Mouse (Mus musculus) intestine, postnatal 0 days (tissue): ENCODE measurements at regions not wholly inside any gene's neighbourhood (a gene's known extent, or its start where the extent isn't known, plus 50 kb on each side); places are given as distances from the start of the nearest gene placed in this dataset.

Source experiments
- ATAC-seq: fragments of 200-750 bp; cut with Nextera tagmentation; 2 replicates; pipeline ENCODE4 v1.8.0; 2017; ENCODE audit warnings: mild to moderate bottlenecking, moderate TSS enrichment, moderate library complexity
- H3K27ac ChIP-seq: fragments of 300-500 bp; sonication (generic); 2 replicates; pipeline ENCODE4 v1.5.1; 2014; ENCODE audit warnings: mild to moderate bottlenecking, low read depth, low read length, moderate library complexity
- H3K27me3 ChIP-seq: fragments of 300-500 bp; sonication (generic); replicated peaks from 2 replicates; pipeline ENCODE4 v1.6.1; 2014; ENCODE audit warnings: low read length, mixed read lengths; ENCODE audit not compliant: control insufficient read depth, insufficient read depth
- H3K36me3 ChIP-seq: fragments of 300-500 bp; sonication (generic); 2 replicates; pipeline ENCODE4 v1.6.1; 2014; ENCODE audit warnings: mild to moderate bottlenecking, moderate library complexity; ENCODE audit not compliant: control insufficient read depth, insufficient read depth
- H3K4me1 ChIP-seq: fragments of 300-500 bp; sonication (generic); replicated peaks from 2 replicates; pipeline ENCODE4 v1.6.1; 2014; ENCODE audit warnings: antibody characterized with exemption, low read length, mixed read lengths; ENCODE audit not compliant: control insufficient read depth, insufficient read depth
- H3K4me2 ChIP-seq: fragments of 300-500 bp; sonication (generic); replicated peaks from 2 replicates; pipeline ENCODE4 v1.6.1; 2014; ENCODE audit warnings: low read depth, mild to moderate bottlenecking, moderate library complexity
- H3K4me3 ChIP-seq: fragments of 300-500 bp; sonication (generic); 2 replicates; pipeline ENCODE4 v1.5.1; 2014; ENCODE audit warnings: low read depth, low read length
- H3K9ac ChIP-seq: fragments of 300-500 bp; sonication (generic); 2 replicates; pipeline ENCODE4 v1.6.1; 2014; ENCODE audit warnings: mild to moderate bottlenecking, low read depth, low read length
- H3K9me3 ChIP-seq: fragments of 300-500 bp; sonication (generic); 2 replicates; pipeline ENCODE4 v1.6.1; 2016; ENCODE audit warnings: mixed run types; ENCODE audit not compliant: control insufficient read depth
- CTCF ChIP-seq: sonication (generic); IDR thresholded peaks from 2 replicates; pipeline ENCODE4 v1.5.1; 2016; ENCODE audit warnings: low read depth, mild to moderate bottlenecking, control low read depth, antibody characterized with exemption, moderate library complexity
- WGBS: fragments of 180-500 bp; shearing (Covaris S2); extraction: QIAGEN DNeasy Blood & Tissue Kit; methylation state at CpG from one replicate; pipeline ENCODE4 v1.1.7; 2014; 5-methylcytosine and 5-hydroxymethylcytosine counted together

- Histone ChIP-seq H3K4me2 (no peak overlapping the region), H3K4me1 (no peaks in the 10 kb centered on the region), H3K9ac (no peak overlapping the region), H3K4me3 (no peak overlapping the region), H3K9me3 (no peaks in the 10 kb centered on the region), H3K27me3 (no peaks in the 10 kb centered on the region), H3K27ac (no peak overlapping the region), H3K36me3 (no peaks in the 10 kb centered on the region)
- no peak for TF ChIP-seq CTCF
- 34% methylated on average over 1 of the region's 1 CpGs for WGBS
- no peak for ATAC-seq
These were observed 430.0 kb upstream of the Negr1 start for GRCm38 (mm10) chr3:156131598-156131997.

GRCm38 (mm10) chr3:156141355-156141754 lies 420.2 kb upstream of the Negr1 start:
- Histone ChIP-seq H3K27me3 (no peaks in the 10 kb centered on the region), H3K4me3 (no peak overlapping the region), H3K4me1 (no peaks in the 10 kb centered on the region), H3K9me3 (no peaks in the 10 kb centered on the region), H3K27ac (no peak overlapping the region), H3K9ac (no peak overlapping the region), H3K4me2 (no peak overlapping the region), H3K36me3 (no peaks in the 10 kb centered on the region)
- WGBS: 63% methylated on average over 5 of the region's 5 CpGs
- TF ChIP-seq CTCF: no peak
- ATAC-seq: no peak

- Histone ChIP-seq H3K4me1 (no peaks in the 10 kb centered on the region), H3K27ac (no peak overlapping the region), H3K9ac (no peak overlapping the region), H3K27me3 (no peaks in the 10 kb centered on the region), H3K4me3 (no peak overlapping the region), H3K9me3 (no peaks in the 10 kb centered on the region), H3K36me3 (no peaks in the 10 kb centered on the region), H3K4me2 (no peak overlapping the region)
- no peak for TF ChIP-seq CTCF
- WGBS: 93% methylated on average over 3 of the region's 3 CpGs
- no peak for ATAC-seq
These were observed 412.3 kb upstream of the Negr1 start for GRCm38 (mm10) chr3:156149322-156149721.

- Histone ChIP-seq H3K9me3 (no peaks in the 10 kb centered on the region), H3K4me3 (no peak overlapping the region), H3K36me3 (no peaks in the 10 kb centered on the region), H3K4me1 (no peaks in the 10 kb centered on the region), H3K27me3 (no peaks in the 10 kb centered on the region), H3K9ac (no peak overlapping the region), H3K27ac (no peak overlapping the region), H3K4me2 (no peak overlapping the region)
- no peak for TF ChIP-seq CTCF
- no peak for ATAC-seq
These were observed 391.5 kb upstream of the Negr1 start for GRCm38 (mm10) chr3:156170076-156170475.

- ATAC-seq: no peak
- TF ChIP-seq CTCF: no peak
These were observed 362.9 kb upstream of the Negr1 start for GRCm38 (mm10) chr3:156198688-156199087.

GRCm38 (mm10) chr3:156199749-156200467 lies 361.7 kb upstream of the Negr1 start:
- H3K9me3 ChIP-seq: no peaks in the 10 kb centered on the region
- no peaks in the 10 kb centered on the region for H3K27me3 ChIP-seq
- no peak overlapping the region for H3K4me2 ChIP-seq
- H3K36me3 ChIP-seq: no peaks in the 10 kb centered on the region
- TF ChIP-seq CTCF: no peak
- H3K4me3 ChIP-seq: no peak overlapping the region
- ATAC-seq: no peak
- H3K27ac ChIP-seq: no peak overlapping the region
- no peak overlapping the region for H3K9ac ChIP-seq
- no peaks in the 10 kb centered on the region for H3K4me1 ChIP-seq

More at GRCm38 (mm10) chr3:156198688-156199087, 362.9 kb upstream of the Negr1 start:
- no peak overlapping the region for H3K4me2 ChIP-seq
- no peaks in the 10 kb centered on the region for H3K27me3 ChIP-seq
- no peaks in the 10 kb centered on the region for H3K36me3 ChIP-seq
- H3K4me3 ChIP-seq: no peak overlapping the region
- no peaks in the 10 kb centered on the region for H3K9me3 ChIP-seq
- H3K9ac ChIP-seq: no peak overlapping the region
- no peak overlapping the region for H3K27ac ChIP-seq
- no peaks in the 10 kb centered on the region for H3K4me1 ChIP-seq

GRCm38 (mm10) chr3:156205246-156205645 lies 356.3 kb upstream of the Negr1 start:
- H3K4me2 ChIP-seq: no peak overlapping the region
- H3K4me1 ChIP-seq: no peaks in the 10 kb centered on the region
- no peak for ATAC-seq
- 85% methylated on average over 3 of the region's 3 CpGs for WGBS
- no peak overlapping the region for H3K4me3 ChIP-seq
- no peak overlapping the region for H3K9ac ChIP-seq
- H3K27me3 ChIP-seq: no peaks in the 10 kb centered on the region
- H3K36me3 ChIP-seq: no peaks in the 10 kb centered on the region
- H3K27ac ChIP-seq: no peak overlapping the region
- no peak for TF ChIP-seq CTCF
- no peaks in the 10 kb centered on the region for H3K9me3 ChIP-seq
